Mouse (Mus musculus) ES-E14 (cell line): ENCODE results near the gene Fhit.

Experiments used
- HCFC1 ChIP-seq: IDR thresholded peaks from 2 replicates; pipeline ENCODE4 v1.6.1; 2012; ENCODE audit warnings: low read length, inconsistent platforms, borderline replicate concordance; ENCODE audit not compliant: insufficient read depth
- MAFK ChIP-seq: IDR thresholded peaks from 2 replicates; pipeline ENCODE4 v1.6.1; 2014; ENCODE audit warnings: mild to moderate bottlenecking, low read depth, low read length, inconsistent platforms; ENCODE audit not compliant: insufficient read depth
- ZC3H11A ChIP-seq: IDR thresholded peaks from 2 replicates; pipeline ENCODE4 v1.6.1; 2012; ENCODE audit warnings: low read depth, mild to moderate bottlenecking, inconsistent platforms, low read length, borderline replicate concordance
- ZNF384 ChIP-seq: IDR thresholded peaks from 2 replicates; pipeline ENCODE4 v1.6.1; 2012; ENCODE audit warnings: low read depth, low read length, inconsistent platforms

DNA sequence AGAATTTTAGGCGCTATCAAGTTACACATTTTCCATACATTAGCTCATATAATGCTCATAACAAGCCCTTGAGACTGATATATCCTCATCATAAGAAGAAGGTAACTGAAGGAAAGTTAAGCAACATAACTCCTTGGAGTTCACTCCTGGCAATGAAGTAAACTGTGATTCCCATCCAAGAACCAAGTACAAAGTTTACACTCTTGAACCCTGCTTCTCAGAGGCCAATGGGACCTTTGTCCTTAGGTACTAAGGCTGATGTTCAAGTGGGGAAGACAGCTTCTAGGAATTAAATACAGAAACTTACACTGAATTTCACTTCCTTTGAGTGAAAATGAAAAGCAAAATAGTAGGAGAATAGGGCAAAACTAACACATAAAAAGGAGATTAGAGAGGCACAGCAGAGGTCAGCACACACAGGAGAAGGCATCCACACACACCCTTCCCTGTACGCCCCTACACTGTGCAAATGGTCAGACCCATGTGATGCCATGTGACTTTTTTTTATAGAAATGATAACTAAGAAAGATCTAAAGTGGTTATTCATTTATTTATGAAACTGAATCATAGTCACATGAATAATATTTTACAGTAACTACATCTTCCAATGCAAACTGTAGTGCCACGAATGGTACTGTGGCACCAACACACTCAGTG, 752.4 kb downstream of the Fhit start:
- TF ChIP-seq ZNF384 (no peak), HCFC1 (no peak), ZC3H11A (no peak), MAFK (no peak)
